Mouse (Mus musculus) left cerebral cortex, adult 2 months (tissue): ENCODE measurements around the gene Mustn1. TPM values are rescaled to one million over a fixed set of nuclear protein-coding genes. Genes with fewer than 3 reads are reported as not detected.
A peak's percentile ranks its signal among the peaks of the same experiment; 100 is the strongest.

Experiments used
- DNase-seq, 2 experiments: peaks; one replicate each; pipeline ENCODE4 v3.0.0; 2021 to 2022; ENCODE audit warnings: low spot score in 2 of 2, mixed read lengths in 1 of 2; ENCODE audit errors: extremely low spot score in 1 of 2
- H3K27ac ChIP-seq: fragments of 200-600 bp; 2 replicates; pipeline ENCODE4 v1.8.1; 2022
- H3K4me3 ChIP-seq: fragments of 200-600 bp; 2 replicates; pipeline ENCODE4 v1.8.1; 2022
- CTCF ChIP-seq: fragments of 200-600 bp; IDR thresholded peaks from 2 replicates; pipeline ENCODE4 v1.8.1; 2022; ENCODE audit warnings: antibody characterized with exemption, mild to moderate bottlenecking, moderate library complexity
- intact Hi-C: fragments of 180-260 bp; cut with DNase I; formaldehyde crosslinking; loops from one replicate; pipeline ENCODE4 v1.15.1; 2025
- long read RNA-seq, 2 experiments: library from polyadenylated mRNA; stranded (forward); transcript quantifications; one replicate each; pipeline ENCODE4 v2.0.0; 2021; ENCODE audit warnings: borderline mapping rate in 2 of 2
- total RNA-seq, 2 experiments: library from RNA; stranded (reverse); gene quantifications; 2 replicates each; pipeline ENCODE4 v1.2.3; 2021

The Mustn1 gene
- total RNA-seq = 1 to 10 TPM; 2.1 to 3.5 TPM
- long read RNA-seq, experiment 1, partial matches to known transcripts = 0 of 3 reads
- long read RNA-seq, experiment 1, other reads (novel, unspliced or antisense) = 0 of 3 reads
- long read RNA-seq, experiment 2, partial matches to known transcripts = 0 of 1 reads
- long read RNA-seq, experiment 2, other reads (novel, unspliced or antisense) = 0 of 1 reads

DNA sequence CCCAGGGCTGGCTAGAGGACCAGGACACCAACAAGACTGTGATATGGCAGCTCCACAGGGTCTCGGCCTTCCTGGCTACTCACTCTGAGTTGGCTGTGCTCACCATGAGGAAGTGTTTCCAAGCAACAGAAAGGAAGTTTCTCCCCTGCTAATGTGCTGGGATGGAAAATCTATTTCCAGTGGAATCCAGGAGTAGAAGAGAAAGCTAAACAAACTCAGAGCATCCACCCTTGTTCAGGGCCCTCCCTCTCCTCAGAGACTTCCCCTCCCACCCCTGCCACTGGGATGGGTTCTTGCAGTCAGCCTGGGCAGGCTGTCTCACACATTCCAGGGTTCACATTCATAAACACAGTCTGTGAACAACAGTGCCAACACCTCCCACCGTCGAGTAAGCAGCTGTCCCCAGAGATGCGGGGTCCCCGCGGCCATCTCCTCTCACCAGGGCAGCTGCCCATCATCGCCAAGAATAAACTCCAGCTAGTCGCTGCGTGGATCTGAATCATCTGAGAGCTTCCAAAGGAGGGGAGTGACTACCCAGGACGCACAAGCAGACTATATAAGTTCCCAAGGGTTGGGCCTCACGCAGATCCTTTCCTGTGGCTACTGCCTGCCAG is at the start of gene Mustn1:
Gene Mustn1, plus strand, starts transcription at position 243 of the 614 bp plus-strand sequence.
- Histone ChIP-seq H3K27ac (peak within 1 kb of the TSS; percentile 40; the same call in 1 of the 2 replicates), H3K4me3 (no peak within 1 kb of the TSS)
- no peak for DNase-seq
- intact Hi-C loops = no loop called here
- no peak for TF ChIP-seq CTCF

DNA sequence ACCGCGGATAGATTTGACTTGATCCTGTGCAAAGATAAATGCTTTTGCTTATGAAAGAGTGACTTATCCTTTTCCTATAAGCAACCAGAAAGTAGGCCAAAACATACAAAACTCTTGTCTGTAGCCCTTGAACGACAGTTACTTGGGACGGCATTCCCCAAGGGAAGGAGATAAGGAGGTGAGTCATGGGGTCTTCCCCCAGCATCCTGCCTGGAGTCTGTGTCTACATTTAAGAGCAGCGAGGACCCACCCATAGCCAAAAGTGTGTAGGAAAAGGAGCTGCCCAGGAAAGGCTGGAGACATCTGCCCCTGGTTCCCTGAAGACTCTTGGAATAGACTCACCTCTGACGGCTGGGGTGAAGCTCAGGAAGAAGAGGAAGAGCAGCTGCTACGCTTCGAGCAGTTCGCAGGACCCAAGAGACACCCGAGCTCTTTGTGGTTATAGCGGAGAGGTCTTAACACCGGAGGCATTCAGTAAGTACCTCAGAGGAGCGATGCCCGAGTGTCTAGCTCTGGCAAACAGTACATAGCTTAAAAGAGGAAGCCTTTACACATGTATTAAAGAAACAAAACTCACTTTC is 41.5 kb upstream of the Mustn1 start:
- H3K27ac ChIP-seq = no peak overlapping the region
- TF ChIP-seq CTCF = no peak
- no peak overlapping the region for H3K4me3 ChIP-seq
- no peak for DNase-seq
- intact Hi-C loops = no loop called here

DNA sequence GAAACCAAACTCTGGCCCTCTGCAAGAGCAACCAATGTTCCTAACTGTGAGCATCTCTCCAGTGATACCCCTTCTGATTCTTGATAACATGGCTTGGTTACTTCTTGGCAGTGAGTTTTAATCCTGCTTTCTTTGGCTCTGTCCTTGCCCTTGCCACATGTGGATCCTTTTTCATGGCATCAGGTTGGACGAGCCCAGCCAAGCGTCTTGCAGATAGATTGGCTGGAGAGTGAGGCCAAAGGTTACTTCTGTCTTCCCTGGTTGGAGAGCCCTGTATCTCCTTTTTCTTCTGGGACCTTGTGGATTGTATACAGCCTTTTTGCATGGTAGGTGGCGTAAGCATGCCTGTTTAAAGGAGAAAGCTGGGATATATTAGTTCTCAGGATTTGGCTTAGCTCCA is 35.3 kb upstream of the Mustn1 start:
- DNase-seq = no peak
- no peak overlapping the region for H3K4me3 ChIP-seq
- intact Hi-C loops = no loop called here
- no peak overlapping the region for H3K27ac ChIP-seq
- TF ChIP-seq CTCF = no peak

DNA sequence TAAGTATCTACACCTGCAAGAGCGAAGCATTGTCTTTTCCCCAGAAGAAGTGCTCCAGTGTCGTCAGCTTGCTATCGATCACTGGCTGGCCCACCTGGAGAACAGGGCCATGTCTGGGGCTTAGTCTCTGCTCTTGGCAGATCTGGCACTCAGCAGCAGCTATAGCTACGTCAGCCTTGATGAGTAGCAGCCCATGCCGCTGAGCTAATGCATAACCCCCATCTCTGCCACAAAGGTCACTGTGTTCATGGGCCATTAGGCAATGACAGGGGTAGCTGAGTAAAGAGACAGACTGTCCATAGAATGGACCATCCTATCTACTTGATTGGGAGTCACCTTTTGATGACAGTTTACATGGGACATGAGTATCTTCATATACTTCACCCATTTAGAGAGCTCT is 28.5 kb upstream of the Mustn1 start:
- Histone ChIP-seq H3K27ac (no peak overlapping the region), H3K4me3 (no peak overlapping the region)
- intact Hi-C loops = no loop called here
- TF ChIP-seq CTCF = no peak
- no peak for DNase-seq

DNA sequence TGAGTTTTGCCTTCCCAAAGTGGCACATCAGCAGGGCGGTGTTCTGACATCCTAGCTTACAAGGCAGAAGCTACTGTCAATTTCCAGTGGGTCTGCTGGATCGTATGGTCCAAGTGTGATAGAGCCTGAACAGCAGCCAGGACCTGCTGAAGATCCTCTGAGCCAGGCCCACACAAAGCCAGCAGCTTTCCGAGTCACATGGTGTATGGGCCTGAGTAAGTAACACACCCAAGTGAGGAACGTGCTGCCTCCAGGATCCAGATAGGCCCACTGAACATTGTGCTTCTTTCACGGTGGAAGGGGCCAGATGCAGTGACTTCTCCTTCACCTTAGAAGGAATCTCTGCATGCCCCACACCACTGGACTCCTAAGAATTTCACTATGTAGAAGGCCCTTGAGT is 26.7 kb upstream of the Mustn1 start:
- no peak overlapping the region for H3K4me3 ChIP-seq
- no peak overlapping the region for H3K27ac ChIP-seq
- DNase-seq = no peak
- intact Hi-C loops = no loop called here
- TF ChIP-seq CTCF = no peak

DNA sequence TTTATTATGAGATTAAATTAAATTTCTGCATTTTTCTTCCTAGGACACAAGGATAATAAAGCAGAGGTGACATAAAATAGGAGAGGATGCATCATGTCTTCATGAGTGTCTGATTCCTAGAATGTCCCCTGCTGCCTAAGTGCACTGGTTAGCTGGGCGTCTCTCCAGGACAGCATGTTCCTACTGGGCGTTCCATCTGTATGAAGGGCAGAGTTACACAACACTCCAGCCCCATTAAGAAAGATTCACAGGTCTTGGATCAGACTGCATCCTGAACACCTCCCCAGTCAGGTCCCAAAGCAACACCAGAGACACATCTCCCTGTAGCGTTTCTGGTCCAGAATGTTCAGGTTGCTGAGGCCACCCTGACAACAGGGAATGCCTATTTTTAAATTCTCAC is 23.7 kb upstream of the Mustn1 start:
- Histone ChIP-seq H3K4me3 (no peak overlapping the region), H3K27ac (no peak overlapping the region)
- intact Hi-C loops = no loop called here
- DNase-seq = no peak
- no peak for TF ChIP-seq CTCF

DNA sequence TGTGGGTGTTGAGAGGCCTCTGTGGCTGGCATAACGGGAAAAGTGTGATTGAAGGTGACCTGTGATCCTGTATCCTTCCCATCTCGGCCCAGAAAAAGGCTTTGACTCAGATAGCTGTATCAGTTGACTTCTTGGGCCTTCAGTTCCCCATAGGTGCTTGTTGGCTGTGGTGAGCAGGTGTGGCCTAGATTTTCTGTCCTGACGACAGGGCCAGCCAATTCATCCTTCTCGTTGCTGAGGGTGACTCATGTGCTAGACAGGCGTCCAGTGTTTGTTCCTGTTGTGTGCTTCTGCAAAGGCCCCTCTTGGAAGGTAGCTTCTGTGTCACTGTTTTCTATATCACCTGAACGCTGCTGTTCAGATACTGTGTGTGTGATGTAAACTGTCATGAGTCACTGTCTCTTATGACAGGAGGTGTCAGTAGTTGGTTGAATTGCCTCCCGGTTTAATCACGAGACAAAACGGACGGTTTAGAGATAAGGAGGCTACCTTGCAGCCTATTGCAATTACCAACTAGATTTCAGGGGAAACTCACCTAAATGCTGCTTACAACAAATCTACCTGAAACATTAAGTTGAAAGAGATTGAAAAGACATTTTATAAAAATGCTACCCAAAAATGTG is 22.0 kb upstream of the Mustn1 start:
- intact Hi-C loops = no loop called here
- Histone ChIP-seq H3K4me3 (no peak overlapping the region), H3K27ac (0 out of 2 replicates have a peak overlapping the region, but pooled peaks have one; percentile 38)
- no peak for TF ChIP-seq CTCF
- no peak for DNase-seq

DNA sequence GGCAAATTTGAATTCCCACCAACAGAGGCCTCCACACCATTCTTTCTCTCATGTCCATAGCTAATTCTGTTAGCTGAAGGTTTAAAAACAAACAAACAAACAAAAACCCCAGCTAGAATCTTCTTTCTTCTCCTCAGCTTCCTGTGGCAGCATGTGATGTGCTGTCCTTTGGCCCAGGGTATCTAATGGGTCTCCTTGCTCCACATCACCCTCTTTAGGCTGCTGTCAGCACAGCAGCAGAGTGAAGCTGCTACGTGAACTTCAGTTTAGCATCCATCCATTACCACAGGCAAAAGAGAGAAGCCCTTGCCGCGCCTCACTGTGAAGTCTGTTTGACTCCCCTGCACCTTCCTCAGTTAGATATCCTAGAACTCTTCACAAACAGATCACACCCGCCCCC is 21.0 kb upstream of the Mustn1 start:
- TF ChIP-seq CTCF = peak; percentile 43
- Histone ChIP-seq H3K4me3 (no peak overlapping the region), H3K27ac (no peak overlapping the region)
- intact Hi-C loops = no loop called here
- DNase-seq = no peak

DNA sequence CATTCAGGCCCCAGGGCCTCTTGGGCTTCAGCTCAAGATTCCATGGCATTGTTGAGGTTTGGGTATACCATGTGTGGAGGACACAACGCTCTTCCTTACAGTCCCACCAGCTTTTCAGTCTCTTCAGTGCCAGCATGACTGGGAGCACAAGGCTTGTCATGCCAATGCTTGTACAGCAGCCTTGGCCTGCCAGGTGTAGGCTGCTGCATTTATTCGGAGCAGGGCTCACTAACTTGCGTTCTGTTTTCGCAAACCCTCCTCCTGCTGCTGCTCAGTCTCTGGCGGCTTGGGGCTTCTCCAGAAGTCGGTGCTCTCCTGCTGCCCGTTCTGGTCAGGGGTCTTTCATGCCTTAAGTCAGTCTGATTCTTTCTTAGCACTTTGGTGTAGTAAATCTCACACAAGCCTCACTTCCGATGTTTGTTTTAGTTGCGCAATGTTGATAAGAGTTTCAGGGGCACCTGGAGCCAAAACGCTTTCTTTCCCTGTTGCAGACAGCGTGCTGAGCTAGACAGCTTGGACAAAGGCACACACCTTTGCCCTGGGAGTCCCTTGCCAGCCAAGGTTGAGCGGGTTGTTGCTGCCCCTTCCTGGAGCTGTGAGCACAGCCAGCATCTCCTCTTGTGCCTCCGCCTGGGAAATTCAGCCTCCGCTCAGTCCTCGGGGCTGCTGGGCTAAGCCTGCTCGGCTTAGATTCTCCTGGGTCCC is 17.4 kb upstream of the Mustn1 start:
- intact Hi-C loops = loop anchor here (10.0 kb wide), 2 partner anchors 147 to 267 kb away; partner anchors contain the start of gene Sfmbt1
- Histone ChIP-seq H3K4me3 (no peak overlapping the region), H3K27ac (no peak overlapping the region)
- no peak for TF ChIP-seq CTCF
- DNase-seq = no peak

DNA sequence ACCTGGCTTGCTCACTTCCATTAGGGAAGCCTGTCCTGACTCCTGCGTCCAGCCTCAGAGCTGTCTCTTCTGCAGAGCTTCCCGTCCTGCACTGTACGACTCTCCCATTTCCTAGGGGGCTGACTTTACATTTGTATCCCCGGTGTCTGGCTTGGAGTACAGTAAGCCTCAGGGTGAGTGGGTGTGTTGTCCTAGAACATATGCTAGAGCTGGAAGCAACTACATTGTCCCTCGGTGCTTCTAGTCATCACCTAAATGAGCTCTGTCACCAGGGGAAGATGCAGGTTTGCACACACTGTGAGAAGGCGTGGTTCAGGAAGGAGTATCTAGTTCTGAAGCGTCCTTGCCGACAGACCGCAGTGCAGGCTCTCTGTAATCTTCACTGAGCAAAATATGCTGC is 16.6 kb upstream of the Mustn1 start:
- TF ChIP-seq CTCF = no peak
- H3K4me3 ChIP-seq = no peak overlapping the region
- no peak overlapping the region for H3K27ac ChIP-seq
- intact Hi-C loops = loop anchor here (10.0 kb wide), 2 partner anchors 148 to 268 kb away; partner anchors contain the start of gene Sfmbt1
- no peak for DNase-seq

DNA sequence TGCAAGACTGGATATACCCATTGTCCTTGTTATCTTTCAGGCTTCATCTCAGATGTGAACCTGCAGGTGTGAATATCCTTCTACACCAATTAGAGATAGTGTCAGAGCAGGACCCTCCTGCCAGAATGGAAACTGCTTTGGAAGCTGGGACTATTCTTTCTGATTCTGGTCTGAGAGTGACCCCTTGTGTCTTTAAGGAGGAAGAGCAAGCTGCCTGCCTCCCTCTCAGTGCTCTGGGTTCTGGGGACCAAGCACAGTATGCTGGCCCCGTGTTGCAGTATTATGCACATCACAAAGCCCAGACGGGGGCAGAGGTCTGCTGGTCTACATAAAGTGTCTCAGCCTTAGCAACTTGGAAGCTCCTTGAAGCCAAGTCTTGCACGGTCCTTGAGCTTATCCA is 13.7 kb upstream of the Mustn1 start:
- no peak for DNase-seq
- H3K4me3 ChIP-seq = no peak overlapping the region
- intact Hi-C loops = loop anchor here (5.0 to 10.0 kb wide), 3 partner anchors 38 to 271 kb away; partner anchors contain the start of genes Sfmbt1 and Tmem110
- peak; percentile 56 for TF ChIP-seq CTCF
- H3K27ac ChIP-seq = no peak overlapping the region
